Mouse (Mus musculus): ENCODE data around the gene Dcps.

Gene Dcps

DNA sequence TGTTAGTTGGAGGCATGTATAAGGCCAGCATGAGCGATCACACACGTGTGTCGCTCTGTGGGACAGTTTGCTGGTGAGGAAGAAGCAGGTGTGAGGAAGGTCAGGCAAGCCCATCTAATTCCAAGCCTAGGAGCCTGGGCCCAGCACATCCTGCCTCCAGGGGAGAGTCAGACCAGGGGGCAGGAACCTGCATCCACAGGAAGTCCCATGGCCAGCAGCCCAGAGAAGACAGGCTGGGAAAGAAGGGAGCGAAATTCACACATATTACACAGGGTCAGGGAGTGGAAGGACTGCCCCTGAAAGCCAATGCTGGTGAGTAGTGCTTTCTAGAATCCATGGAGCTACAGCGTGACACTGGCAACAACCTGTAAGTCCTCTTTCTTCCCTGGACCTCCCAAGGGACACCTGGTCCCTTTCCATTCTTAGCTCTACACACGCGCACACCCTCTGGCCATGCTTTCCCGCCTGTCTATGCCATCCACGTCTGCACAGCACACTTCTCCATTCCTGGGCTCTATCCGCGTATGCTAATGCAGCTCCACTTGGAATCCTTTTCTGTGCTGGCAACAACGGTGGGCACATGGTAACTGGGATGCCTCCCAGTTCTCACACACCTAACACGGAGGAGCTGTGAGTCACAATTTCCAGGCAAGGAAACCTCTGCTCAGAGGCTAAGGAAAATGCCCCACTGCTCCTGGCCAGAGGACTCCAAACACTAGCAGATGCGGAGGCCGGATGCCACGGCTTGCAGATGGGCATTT, 44.0 kb downstream of the Dcps start:
- DNase-seq (ENCODE audit: extremely low spot score), result no peak

- no peak for DNase-seq (ENCODE audit: extremely low spot score)
These were observed 46.9 kb downstream of the Dcps start for GRCm38 (mm10) chr9:35128995-35129418.

DNA sequence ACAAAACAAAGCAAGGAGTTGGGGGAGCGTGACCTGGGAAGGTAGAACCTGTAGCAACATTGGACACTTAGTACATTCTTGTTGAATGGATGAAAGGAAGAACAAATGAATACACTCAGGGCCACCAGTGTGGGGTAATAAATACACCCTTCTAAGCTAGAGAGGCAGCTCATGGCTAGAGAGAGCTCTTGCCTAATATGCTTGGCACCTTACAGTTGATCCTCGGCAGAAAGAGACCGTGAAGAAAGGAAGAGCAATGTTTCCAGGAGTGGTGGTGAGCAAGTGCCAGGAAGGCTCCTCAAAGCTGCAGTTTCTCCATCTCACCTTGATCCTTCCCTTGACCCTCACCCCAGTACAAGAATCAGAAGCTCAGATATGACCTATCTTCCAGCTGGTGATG, 47.3 kb downstream of the Dcps start:
- no peak for DNase-seq (ENCODE audit: extremely low spot score)

DNA sequence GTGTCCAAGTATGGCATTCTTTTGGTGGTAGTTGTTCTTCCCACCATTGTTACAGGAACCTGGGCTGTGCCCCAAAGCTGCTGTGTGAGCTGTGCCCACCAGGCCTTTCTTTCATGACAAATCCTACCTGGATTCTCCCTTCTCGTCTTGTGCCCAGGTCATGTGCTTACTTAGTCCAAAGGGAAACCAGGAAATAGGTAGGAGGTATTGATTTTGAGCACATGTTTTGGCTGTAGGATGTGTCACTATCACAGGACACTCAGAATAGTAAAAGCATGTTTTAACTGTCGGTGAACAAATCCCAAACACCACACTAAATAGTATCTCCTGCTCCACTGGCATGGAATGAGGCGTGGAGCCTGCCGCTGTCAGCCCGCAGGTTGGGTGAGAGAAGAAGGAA, 48.3 kb downstream of the Dcps start:
- DNase-seq (ENCODE audit: extremely low spot score), result no peak

- DNase-seq (ENCODE audit: extremely low spot score), result no peak
These were observed 48.7 kb downstream of the Dcps start for GRCm38 (mm10) chr9:35127147-35127546.

- no peak for DNase-seq (ENCODE audit: extremely low spot score)
These were observed 51.2 kb downstream of the Dcps start for GRCm38 (mm10) chr9:35124678-35124955.

- DNase-seq (ENCODE audit: extremely low spot score), result no peak
These were observed 51.8 kb downstream of the Dcps start for GRCm38 (mm10) chr9:35123804-35124677.

- no peak for DNase-seq (ENCODE audit: extremely low spot score)
These were observed 52.4 kb downstream of the Dcps start for GRCm38 (mm10) chr9:35123456-35123803.

DNA sequence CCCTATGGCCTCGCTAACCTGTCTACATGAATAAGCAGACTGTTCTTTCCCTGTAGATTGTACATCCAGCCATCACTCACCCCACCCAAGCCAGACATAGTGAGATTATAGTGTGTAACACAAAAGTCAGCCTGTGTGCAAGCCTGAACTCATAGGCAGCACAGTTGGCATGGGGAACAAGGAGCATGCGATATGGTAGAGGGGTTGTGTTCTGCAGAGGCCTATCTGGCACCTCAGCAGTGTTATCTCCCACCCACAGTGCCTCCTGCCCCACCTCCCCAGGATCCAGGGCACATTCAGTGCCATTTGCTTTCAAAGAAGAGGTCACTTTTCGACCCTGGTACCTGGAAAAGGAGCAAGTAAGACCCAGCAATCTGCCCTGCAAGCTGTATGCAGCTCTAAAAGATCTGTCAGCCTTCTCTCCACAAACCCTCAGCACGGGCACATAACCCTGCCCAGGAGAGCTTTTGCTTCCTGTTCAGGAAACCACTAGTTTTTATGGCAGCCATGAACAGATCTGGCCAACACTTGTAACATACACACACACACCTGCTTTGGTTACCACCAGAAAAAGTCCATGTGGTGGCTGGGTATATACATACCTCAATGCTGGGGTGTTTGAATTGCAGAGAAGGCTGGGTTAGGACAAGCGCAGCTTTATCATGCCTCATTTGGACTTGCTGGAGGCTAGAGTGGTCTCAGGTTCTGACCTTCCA, 53.2 kb downstream of the Dcps start:
- no peak for DNase-seq (ENCODE audit: extremely low spot score)

GRCm38 (mm10) chr9:35119168-35119567, 56.7 kb downstream of the Dcps start, which contains the start of gene St3gal4:
Gene St3gal4 (minus strand): TSS chr9:35119268.
- no peak for DNase-seq (ENCODE audit: extremely low spot score)

DNA sequence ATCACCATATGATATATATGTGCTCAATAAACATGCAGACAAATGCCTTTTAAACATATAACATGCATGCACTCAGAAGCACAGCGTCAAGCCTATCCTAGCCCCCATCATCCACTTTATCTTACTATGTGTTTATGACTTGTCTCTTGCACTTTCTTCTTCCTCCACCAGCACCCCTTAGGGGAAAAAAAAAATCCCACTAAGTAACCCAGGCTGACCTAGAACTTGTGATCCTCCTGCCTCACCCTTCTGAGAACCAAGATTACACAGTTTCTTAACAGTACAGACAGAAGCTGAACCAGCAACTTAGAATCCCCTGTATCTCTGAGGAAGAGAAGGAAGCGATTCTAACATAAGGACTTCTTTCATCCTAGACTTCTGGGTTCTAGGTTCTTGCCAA, 57.3 kb downstream of the Dcps start:
- DNase-seq (ENCODE audit: extremely low spot score), result no peak

DNA sequence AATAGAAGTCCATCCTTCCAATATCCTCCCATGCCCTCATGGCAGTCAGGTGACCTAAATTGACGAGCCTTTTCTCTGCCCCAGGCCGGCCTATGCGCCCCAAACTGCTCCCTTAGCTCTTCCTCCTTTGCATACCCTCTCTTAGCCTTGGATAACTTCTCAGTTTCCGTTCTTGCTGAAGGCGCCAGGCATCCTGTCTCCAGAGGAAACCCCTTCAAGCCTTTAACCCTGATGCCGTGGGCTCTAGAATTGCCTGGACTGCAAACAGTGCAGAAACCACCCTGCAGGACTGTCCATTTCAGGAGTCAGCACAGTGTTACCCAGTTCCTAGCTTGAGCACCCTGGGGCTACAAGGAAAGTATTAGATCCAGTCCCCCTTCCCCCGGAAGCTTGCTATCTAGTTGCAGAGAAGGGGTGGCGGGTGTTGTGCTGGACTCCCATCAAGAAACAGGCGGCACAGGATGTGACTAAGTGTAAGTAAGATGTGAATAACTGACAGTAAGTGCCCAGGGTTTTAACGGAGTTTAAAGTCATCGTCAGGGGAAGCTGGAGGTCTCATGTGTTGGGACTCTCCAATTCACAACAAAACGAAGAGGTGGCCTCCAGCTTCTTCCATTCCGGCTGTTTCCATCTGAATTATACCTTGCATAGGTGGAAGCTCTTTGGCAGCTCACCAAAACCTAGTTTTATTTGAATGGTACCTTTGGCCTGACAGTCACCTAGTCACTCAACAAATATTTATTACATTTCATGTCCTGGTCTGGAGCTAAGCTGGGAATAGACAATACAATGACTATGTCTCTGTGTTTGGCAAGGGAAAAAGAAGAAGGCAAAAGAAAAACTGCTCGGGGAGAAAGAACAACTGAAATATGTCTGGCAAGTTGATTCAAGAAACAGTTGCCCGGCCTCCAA, 58.2 kb downstream of the Dcps start:
- peak; percentile 51 for DNase-seq (ENCODE audit: extremely low spot score)

DNA sequence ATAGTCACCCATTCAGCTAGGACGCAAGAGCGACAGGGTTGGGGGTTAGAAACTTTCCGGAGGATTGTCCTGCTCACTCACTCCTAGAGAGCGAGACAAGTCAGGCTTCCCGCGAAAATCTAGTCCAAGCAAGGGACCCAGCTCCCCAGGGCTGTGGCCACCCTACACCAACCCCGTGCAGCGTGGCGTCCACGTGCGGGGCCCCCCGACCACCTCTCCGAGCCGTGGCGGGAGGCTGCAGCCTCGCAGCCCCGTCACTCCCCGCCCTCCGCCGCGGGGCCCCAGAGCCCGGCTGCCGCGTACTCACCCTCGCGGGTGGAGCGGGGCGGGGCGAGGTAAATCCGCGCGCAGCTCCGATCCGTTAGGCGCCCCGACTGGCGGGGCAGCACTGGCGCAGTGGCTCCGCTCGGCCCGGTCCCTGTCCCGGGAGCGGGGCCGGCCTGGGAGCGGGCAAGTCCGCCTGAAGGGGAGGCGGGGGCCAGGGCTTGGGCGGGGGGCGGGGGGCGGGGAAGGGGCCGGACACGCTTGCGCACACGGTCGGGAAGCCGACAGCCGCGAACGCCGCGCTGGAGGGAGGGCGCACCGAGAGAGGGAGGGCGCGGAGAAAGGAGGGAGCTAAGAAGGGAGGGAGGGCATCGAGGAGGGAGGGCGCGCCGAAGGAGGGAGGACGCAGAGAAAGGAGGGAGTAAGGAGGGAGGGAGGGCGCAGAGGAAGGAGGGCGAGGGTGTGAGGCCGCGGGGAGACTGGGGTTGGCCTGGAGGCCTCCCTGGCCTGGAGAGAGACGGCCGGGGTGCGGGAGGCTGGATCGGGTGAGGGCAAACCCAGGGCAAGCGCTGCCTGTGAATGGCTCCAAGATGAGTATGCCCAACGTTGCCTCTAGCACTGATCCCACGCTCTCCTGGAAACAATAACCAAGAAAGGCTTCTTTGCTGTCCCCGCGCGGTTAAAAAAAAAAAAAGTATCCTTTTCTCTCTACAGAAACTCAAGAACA, 59.2 kb downstream of the Dcps start:
- peak; percentile 88 for DNase-seq (ENCODE audit: extremely low spot score)

DNA sequence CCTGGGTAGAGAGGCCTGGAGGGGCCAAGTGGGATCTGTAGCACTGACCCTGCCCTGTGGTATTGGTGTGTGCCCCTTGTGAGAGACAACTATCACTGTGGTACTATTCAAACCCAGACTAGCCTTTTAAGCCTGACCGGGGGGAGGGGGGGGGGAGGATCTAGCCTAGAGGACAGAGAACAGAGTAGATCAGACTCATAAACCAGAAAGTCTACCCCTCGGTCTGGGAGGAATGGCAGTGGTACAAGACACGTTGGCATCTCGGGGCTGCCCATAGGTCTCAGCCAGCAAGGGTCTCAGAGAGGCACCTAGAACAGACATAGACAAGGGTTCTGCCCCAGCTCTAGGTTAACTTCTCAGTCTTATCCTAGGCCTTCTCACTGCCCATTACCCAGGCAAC, 60.1 kb downstream of the Dcps start:
- DNase-seq (ENCODE audit: extremely low spot score), result no peak

GRCm38 (mm10) chr9:35115299-35115698, 60.6 kb downstream of the Dcps start:
- no peak for DNase-seq (ENCODE audit: extremely low spot score)

DNA sequence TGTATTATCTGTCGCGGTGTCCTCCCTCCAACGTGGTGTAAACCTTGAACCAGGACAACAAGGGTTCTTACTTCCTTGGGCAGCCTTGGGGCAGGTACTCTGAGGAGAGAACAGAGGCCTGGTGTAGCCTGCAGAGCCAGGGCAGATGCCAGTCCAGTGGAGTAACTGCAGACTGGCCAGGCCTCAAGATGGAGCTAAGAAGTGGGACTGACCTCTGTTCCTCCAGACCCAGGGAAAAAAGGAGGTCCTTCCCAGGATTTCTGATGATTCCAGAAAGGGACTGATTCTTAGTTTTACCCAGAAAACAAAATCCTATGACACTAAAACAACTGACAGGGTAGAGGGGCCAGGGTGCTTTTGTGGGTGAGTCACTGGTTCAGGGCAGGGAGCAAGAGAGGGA, 61.6 kb downstream of the Dcps start:
- no peak for DNase-seq (ENCODE audit: extremely low spot score)

DNA sequence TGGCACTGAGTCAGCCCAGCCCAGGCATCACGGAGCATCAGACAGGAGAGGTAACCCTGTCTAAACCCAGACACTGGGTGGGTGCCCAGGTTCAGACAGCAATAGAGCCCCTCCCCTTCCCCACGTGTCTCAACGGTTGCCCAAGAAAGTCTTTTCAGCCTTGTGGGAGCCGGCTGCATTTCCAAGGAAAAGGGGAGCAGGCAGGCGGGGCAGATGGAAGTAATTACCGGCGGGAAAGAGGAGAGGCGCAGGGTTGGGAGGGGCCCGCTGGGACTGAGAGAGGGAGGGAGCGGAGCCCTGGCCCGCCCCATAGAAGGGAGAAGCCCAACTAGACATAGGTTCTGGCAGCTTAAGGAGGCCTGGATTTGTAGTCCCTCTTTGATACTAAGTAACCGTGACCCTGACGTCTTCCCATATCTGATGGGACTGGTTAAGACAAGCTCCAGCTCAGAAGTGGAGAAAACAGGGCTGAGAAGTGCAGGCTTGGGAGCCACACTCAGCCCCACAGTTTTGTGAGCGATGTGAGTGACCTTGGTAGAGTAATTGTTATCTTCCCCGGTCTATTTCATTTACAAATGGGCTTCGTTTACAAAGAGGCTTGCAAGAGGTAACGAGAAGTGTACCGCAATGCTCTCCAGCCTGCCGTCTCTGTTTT, 63.8 kb downstream of the Dcps start:
- DNase-seq (ENCODE audit: extremely low spot score), result peak; percentile 59

DNA sequence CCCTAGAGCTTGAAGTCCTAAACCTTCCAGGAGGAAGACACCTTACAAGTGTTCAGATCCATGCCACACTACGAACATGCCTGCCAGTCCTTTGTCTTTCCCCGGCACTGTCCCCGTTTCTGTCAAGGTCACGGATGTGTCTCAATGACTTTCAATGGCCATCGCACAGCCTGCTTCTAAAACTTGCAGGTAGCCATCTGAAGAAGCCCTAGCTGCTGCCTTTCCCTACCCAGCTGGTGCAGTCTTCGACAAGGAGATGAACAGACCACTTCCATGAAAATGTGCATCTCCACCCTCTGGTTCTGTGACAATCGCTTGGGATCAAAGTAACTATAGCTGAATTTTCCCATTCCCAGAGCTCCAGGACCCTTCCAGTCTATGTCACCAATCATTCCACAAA, 64.4 kb downstream of the Dcps start:
- DNase-seq (ENCODE audit: extremely low spot score), result no peak

DNA sequence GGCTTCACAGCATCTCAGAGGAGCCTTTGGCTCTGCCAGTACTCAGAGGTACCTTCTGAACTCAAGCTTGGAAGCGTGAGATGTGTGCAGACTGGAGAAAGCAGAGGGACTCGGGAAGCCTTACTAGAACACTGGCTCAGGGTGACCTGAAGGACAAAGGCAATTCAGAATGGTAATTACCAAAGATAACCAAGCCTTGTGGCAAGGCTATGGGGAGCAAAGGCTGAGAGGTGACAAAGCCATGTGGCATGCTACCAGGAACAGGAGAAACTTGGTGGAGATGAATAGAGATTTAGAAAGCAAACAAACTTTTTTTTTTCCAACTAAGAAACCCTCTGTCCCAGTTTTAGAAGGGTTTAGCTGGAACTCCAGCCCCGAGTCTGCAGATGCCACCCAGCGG, 65.3 kb downstream of the Dcps start:
- DNase-seq (ENCODE audit: extremely low spot score), result no peak

DNA sequence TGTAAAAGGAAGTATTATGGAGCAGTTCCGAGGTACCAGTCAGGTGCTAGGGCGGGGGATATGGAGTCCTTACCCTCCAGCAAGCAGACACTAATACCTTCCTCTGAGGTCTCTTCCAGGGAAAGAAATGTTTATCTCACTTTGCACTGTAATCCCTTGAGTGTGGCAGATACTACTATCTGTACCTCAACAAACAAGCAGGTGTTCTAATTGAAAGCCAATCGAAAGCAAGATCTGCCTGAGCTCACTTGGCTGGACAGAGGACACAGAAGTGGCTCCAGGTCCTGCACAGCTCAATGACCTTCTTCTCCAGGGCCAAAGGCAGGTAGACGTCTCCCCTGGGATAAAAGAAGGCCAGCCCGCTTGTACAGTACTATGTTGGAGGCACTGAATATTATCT, 65.8 kb downstream of the Dcps start:
- no peak for DNase-seq (ENCODE audit: extremely low spot score)

Measured in embryo, embryonic 9.5 days (tissue).